Mouse (Mus musculus): ENCODE data around the gene 1700029I15Rik. TPM values are rescaled to one million over a fixed set of nuclear protein-coding genes. Genes with fewer than 3 reads are reported as not detected.

The 1700029I15Rik gene
- total and polyA plus RNA-seq, 3 experiments: 0.67 to 3.4 (median 3.0) TPM

DNA sequence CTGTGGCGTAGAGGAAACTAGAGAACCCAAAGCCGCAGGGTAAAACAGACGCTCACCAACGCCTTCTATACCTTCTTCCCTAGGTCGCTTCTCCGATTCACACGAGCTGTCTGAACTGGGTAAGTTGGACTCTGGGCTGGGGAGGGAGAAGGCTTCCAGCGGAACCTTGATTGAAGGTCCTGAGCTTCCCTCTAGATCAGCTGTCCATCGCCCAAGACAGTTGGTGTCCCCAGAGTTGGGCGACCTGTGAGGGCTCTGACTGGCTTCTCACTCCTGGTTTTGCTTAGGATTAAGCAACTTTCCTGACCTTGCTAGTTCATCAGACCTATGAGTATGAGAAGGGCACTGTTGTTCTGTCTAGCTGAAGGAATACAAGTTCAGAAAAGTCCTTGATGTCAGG, 6.5 kb upstream of the 1700029I15Rik start:
- peak overlapping the region; percentile 98 for H3K4me2 ChIP-seq (ENCODE audit: insufficient read depth, low read depth, poor library complexity, severe bottlenecking)
- peak overlapping the region; percentile 88 to 99 (median 98) for H3K4me3 ChIP-seq (replicated peaks in 1 of 3; ENCODE audit: low read depth in 2 of 3, low read length in 2 of 3, poor library complexity in 1 of 3)
- peaks cover 27 to 66% of the 10 kb centered on the region in 2 experiments for H3K4me1 ChIP-seq (ENCODE audit: control insufficient read depth in 1 of 2, insufficient read depth in 2 of 2)
- peak overlapping the region; percentile 89 for H3K9ac ChIP-seq (ENCODE audit: insufficient read depth, low read depth)
- no peaks in the 10 kb centered on the region for H3K9me3 ChIP-seq (replicated peaks; ENCODE audit: low read length)
- peaks cover 27 to 38% of the 10 kb centered on the region in 2 experiments for H3K36me3 ChIP-seq (replicated peaks in 1 of 2; ENCODE audit: control insufficient read depth in 1 of 2, insufficient read depth in 1 of 2, low read length in 1 of 2)
- H3K27ac ChIP-seq (ENCODE audit: insufficient read depth, low read depth): no peak overlapping the region
- H3K27me3 ChIP-seq (replicated peaks): peaks cover 9% of the 10 kb centered on the region
- dilution Hi-C loops (cut with MboI; ENCODE audit: extremely low pct_ligation_motif_present, extremely low pct_unique_long_range_greater_than_20kb, low sequenced_read_pairs): no loop called here
- peaks cover 9% of the 10 kb centered on the region for H3K79me2 ChIP-seq (replicated peaks; ENCODE audit: control insufficient read depth, extremely low read depth, insufficient read depth, poor library complexity, severe bottlenecking)
- DNase-seq (ENCODE audit: extremely low read depth): no peak
- TF ChIP-seq MAX (IDR thresholded peaks at IDR 0.05; ENCODE audit: low read length) (no peak), JUND (conservative IDR thresholded peaks at IDR 0.05; ENCODE audit: low read depth, low read length) (no peak), ZC3H11A (IDR thresholded peaks at IDR 0.05; ENCODE audit: low read depth, low read length) (no peak), MEF2A (IDR thresholded peaks at IDR 0.05; ENCODE audit: borderline replicate concordance, low read depth, low read length) (no peak), SIN3A (IDR thresholded peaks at IDR 0.05; ENCODE audit: low read length) (no peak), SMC3 (IDR thresholded peaks at IDR 0.05; ENCODE audit: low read depth, low read length) (no peak)
- in situ Hi-C loops (cut with MboI; ENCODE audit: low pct_ligation_motif_present, low pct_unique_long_range_greater_than_20kb, low sequenced_read_pairs): no loop called here

DNA sequence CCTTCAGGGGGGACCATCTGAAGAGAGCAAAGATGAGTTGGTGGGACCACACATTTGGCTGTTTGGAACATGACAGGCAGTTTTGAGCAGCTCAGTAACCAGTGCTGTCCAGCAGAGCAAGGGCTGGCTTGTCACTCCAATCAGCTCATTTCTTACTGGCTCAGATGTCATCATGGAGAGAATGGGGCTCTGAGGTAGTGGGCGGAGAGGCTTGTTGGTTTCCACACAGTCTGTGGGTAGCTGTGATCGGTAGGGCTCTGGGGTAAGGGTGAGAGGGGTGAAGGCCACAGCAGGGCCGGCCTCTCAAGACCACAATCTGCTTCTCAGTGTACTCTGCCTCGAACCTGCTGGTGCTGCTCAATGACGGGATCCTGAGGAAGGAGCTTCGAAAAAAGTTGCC, 6.0 kb upstream of the 1700029I15Rik start:
- H3K36me3 ChIP-seq (replicated peaks in 1 of 2; ENCODE audit: control insufficient read depth in 1 of 2, insufficient read depth in 1 of 2, low read length in 1 of 2): peaks cover 32 to 43% of the 10 kb centered on the region in 2 experiments
- dilution Hi-C loops (cut with MboI; ENCODE audit: extremely low pct_ligation_motif_present, extremely low pct_unique_long_range_greater_than_20kb, low sequenced_read_pairs): no loop called here
- TF ChIP-seq MAZ (IDR thresholded peaks at IDR 0.05; ENCODE audit: low read depth, low read length) (no peak), ZKSCAN1 (IDR thresholded peaks at IDR 0.05; ENCODE audit: borderline replicate concordance, low read depth, low read length) (no peak), ETS1 (conservative IDR thresholded peaks at IDR 0.05; ENCODE audit: low read depth, low read length) (no peak), CHD2 (IDR thresholded peaks at IDR 0.05; ENCODE audit: low read length) (no peak), MAFK (IDR thresholded peaks at IDR 0.05; ENCODE audit: insufficient replicate concordance, low read length) (no peak), TCF12 (IDR thresholded peaks at IDR 0.05; ENCODE audit: low read depth, low read length) (no peak), EP300 (IDR thresholded peaks at IDR 0.05; ENCODE audit: low read length) (no peak), MYC (IDR thresholded peaks at IDR 0.05; ENCODE audit: low read depth, low read length) (no peak), TBP (conservative IDR thresholded peaks at IDR 0.05; ENCODE audit: low read depth, low read length) (no peak), JUND (conservative IDR thresholded peaks at IDR 0.05; ENCODE audit: low read depth, low read length) (no peak), GABPA (IDR thresholded peaks at IDR 0.05; ENCODE audit: insufficient replicate concordance, low read depth, low read length) (no peak), MXI1 (IDR thresholded peaks at IDR 0.05; ENCODE audit: low read depth, low read length) (no peak), NRF1 (IDR thresholded peaks at IDR 0.05; ENCODE audit: low read depth, low read length) (no peak)
- H3K4me2 ChIP-seq (ENCODE audit: insufficient read depth, low read depth, poor library complexity, severe bottlenecking): peak overlapping the region; percentile 98
- peak overlapping the region; percentile 88 to 99 (median 98) for H3K4me3 ChIP-seq (replicated peaks in 1 of 3; ENCODE audit: low read depth in 2 of 3, low read length in 2 of 3, poor library complexity in 1 of 3)
- peaks cover 23 to 66% of the 10 kb centered on the region in 2 experiments for H3K4me1 ChIP-seq (ENCODE audit: control insufficient read depth in 1 of 2, insufficient read depth in 2 of 2)
- H3K27me3 ChIP-seq (replicated peaks): peaks cover 8% of the 10 kb centered on the region
- peak overlapping the region; percentile 89; the same call in 1 of the 2 replicates for H3K9ac ChIP-seq (ENCODE audit: insufficient read depth, low read depth)
- H3K79me2 ChIP-seq (replicated peaks; ENCODE audit: control insufficient read depth, extremely low read depth, insufficient read depth, poor library complexity, severe bottlenecking): peaks cover 9% of the 10 kb centered on the region
- no peaks in the 10 kb centered on the region for H3K9me3 ChIP-seq (replicated peaks; ENCODE audit: low read length)
- in situ Hi-C loops (cut with MboI; ENCODE audit: low pct_ligation_motif_present, low pct_unique_long_range_greater_than_20kb, low sequenced_read_pairs): no loop called here
- no peak for DNase-seq (ENCODE audit: extremely low read depth)
- H3K27ac ChIP-seq (ENCODE audit: insufficient read depth, low read depth): no peak overlapping the region
